Mouse (Mus musculus): ENCODE data around the gene Plcd1.

Plcd1 gene

DNA sequence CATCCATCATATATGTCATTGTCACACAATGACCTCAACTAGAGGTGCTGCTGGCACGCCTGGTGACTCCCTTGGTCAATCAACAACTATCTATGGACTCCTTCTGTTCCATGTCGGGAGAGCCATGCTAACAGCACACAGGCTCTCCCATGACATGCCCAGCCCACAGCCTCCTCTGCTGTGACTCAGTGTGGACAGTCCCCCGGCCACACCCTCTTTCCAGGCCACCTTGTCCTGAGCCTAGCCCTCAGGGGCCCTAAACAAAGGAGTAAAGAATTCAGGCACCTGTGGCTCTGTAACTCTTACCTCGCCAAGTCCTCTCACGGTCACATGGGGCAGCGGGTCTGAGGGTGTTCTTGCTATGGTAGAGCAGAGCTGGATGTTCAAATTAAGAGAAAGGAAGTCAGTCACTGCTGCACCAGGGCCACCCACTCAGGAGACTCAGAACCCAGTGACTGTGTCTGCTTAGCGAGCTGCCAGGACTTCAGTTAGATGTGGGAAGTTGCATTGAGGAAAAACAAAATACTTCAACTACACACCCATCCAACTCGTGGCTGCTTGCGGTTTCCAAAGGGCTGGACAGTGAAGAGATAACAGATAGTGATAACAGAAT lies 39.2 kb downstream of the Plcd1 start:
- DNase-seq (ENCODE audit: low read depth, low spot score), result no peak

DNA sequence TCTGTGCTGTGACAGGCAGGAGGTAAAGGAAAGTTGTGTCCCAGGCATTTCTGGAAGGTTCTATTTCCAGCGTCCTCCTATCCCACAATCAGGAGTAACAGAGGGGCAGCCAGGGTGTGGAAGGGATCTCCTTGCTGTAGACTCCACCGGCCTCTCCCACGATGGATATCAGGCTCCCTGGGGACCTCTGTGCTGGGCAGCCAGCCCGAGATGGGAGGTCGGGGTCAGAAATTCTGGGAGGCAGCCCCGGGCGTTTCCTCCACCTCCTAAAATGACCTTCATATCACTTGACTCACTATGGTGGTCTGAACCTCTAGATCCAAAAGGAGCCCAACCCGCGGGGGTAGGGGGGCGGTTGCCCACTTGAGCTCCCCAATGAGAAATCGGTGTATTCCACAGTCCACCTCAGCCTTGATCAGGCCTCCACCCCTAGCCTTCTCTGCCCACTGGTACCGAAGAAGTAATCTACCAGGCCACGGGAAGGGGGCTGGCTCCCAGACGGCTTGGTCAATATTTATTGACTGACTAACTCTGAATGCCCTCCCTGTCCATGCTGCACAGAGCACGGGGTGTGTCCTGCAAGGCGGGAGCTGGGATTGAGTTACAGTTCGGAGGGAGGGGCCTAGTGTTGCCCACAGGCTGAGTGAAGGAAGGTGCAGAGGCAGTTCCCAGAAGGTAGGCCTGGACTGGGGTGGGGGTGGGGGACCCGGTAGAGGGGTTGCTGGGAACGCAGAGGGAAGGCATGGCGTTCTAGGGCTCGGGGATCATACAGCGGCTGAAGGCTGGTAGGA lies 41.0 kb downstream of the Plcd1 start, which contains the start of gene Vill:
Vill (plus strand) TSS at position 625 of the 791 bp plus-strand sequence.
- DNase-seq (ENCODE audit: low read depth, low spot score), result peak; percentile 49

DNA sequence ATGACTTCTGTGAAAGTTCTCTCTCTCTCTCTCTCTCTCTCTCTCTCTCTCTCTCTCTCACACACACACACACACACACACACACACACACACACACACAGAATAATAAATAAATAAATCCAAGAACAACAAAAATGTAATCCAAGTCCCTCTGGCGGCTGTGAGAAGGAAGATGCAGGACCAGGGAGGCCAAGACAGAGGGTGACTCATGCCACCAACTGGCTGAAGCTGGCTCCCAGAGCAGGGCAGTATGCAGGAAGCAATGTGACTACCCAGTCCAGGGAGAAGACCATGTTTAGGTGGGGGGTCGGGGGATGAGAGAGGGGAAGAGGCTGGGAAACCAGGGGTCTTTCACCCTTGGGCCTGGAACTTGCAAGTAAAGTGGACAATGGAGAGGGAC lies 42.1 kb downstream of the Plcd1 start:
- DNase-seq (ENCODE audit: low read depth, low spot score), result no peak

DNA sequence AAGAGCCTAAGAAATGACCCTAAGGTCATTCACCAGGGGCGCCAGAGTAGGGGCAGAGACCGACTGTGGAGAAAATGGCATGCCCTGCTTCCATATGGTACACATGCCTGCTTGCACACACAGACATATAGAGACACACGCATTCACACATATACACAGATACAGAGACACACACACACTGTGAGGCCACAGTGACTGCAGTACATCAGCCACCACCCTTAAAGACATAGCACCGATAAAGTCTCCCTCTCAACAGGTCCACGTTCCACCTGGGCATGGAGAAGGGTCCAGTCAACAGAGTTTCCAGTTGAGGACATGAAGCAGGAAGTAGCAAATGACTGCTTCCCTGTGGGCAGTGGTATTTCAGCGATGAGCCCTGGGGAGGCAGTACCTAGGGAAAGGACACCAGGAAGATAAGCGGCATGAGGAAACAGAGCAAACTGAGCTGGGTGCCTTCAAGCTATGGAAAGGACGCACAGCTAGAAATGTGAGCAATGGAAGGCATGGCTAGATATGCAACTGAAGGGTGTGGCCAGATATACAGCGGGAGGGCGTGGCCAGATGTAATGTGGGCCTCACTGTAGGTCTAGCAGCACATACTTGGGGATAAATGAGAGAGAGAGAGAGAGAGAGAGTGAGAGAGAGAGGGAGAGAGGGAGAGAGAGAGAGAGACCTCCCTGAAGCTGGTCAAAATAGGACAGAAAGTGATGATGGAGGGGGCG lies 45.0 kb downstream of the Plcd1 start:
- no peak for DNase-seq (ENCODE audit: low read depth, low spot score)

DNA sequence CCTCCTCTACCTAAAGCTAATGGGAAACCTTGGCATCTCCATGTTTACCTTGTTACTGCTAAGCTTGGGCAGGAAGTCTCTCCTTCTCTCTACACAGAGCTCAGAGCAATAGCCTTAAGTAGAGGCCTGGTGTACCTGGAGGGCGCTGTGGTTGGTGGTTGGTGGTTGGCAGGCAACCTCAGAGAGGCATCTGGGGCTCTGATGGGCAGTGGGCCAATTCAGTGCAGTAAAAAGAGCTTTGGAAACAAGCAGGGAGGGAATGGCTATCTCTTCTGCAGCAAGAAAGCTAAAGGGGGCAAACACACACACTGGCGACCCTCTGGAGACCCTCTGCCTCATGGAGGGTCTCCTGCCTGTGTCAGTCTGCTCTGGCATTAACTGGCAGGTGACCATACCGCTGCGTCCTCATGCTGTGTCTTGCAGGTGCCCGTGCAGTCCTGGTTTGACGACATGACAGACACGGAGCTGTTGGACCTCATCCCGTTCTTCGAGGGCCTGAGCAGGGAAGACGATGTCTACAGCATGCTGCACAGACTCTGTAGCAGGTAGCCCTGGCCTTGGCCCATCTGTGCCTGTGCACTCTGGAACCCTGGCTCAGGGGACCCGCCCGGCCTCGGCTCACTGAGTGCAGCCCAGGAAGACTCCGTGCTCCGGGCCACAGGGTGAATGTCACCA lies 53.1 kb downstream of the Plcd1 start:
- DNase-seq (ENCODE audit: low read depth, low spot score), result no peak

DNA sequence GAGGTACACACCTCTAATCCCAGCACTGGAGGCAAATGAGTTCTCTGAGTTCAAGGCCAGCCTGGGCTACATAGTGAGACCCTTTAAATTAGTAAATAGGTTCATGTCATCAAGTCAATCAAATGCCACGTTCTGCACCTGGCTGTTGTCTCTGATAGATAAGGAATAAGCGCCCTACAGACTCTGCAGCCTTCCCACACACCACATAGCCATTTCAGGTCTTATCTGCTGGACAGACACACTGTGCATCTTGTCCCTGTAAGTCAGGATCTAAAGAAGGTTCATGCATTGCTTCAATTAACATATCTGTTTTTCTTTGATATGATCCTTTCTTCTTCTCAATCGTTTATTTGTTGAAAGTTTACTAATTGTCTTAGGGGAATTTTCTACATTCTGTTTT lies 54.7 kb downstream of the Plcd1 start:
- no peak for DNase-seq (ENCODE audit: low read depth, low spot score)

DNA sequence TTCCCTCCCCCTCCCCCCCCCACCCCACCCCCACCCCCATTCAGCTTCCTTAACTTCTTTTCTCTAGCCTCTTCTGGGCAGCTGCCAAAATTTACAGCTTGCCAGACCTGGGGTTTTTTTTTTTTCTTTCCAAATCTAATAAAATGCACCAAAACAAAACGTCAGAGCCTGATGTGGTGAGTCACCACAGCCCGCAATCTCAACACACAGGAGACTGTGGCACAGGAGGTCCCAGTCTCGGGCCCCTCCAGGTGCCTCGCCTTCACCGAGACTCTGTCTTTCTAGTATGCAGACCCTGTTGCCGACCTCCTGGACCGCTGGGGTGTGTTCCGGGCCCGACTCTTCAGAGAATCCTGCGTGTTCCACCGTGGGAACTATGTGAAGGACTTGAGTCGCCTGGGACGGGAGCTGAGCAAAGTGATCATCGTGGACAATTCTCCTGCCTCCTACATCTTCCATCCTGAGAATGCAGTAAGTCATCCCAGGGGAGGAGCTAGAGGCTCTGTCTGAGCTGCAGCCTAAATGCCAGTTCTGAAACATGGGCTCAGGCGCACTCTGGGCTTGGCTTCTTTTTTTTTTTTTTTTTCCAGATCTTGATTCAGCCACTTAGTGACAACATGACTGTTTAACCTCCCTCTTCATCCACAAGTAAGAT lies 56.1 kb downstream of the Plcd1 start:
- no peak for DNase-seq (ENCODE audit: low read depth, low spot score)

DNA sequence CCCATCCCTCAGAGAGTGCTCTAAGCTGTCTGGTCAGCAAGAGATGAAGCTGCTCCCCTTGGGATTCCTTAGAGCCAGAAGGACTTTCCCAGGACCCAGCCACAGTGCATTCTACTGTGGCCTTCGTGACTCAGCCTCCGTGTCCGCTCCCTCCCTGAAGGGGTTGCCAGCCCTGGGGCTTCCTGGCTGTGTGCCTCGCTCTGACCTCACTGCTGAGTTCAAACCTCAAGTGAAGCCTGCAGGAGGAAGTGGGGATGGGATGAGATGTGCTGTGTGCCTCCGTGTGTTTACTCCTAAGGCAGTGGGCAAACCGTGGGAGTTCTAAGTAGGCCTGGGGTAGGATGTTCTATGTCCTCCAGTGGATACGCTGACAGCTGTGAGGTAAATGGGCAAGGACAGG lies 57.5 kb downstream of the Plcd1 start:
- no peak for DNase-seq (ENCODE audit: low read depth, low spot score)

DNA sequence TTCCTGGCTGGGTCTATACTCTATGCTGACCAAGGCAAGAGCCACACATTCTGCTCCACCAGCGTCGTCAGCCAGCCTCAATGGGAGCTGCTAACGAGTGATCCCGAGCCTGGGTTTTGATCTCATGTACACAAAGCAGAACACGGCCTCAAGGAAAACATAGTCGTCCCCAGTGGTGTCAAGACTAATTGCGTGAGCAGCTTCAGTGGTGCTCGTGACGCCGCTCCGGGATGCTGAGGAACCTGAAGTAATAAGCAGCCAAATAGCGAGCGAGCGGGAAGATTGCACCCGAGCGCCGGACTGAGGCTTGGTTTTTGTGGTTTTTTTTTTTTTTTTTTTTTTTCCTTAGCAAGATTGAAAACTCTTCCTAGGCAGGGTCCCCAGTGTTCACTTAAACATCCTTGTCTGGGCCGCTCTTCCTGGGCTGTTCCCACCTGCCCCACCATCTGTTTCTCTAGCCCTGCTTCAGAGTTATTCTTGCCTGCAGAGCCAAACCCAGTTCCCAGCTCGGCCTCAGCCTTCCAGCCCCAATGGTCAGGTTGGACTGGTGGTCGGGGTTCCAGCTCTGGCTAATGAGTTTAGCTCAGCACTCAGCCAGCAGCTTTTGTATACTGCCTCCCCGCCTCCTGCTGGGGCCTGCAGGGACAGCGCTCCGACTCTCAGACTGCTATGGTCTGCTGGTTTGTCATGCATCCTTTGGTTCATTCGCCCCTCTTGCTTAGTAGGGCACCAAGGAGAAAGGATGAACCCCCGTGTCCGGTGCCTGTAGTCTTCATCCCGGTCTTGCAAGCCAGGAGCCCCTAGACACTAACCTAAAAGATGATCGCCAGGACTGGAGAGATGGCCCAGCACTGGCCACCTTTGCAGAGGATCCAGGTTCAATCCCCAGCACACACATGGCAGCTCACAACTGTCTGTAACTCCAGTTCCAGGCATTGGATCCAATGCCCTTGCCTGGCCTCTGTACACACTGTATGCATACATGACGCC lies 58.3 kb downstream of the Plcd1 start:
- DNase-seq (ENCODE audit: low read depth, low spot score), result no peak

DNA sequence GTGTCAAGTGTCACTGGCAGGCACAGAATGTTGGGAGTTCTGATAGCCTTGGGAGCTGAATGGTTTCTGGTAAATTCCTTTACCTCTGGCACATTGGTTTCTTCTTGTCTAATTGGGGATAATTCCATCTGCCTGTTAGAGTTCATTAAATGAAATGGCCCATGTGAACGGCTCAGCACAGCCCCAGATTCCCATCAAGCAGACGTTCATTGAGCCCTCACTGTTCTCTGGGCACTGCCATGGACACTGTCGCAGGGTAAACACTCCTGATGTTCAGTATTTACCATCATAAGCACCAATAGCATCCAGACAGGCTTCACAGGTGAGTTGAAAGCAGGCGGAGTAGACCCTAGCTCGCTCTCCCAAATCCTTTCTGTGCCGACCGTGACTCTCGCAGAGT lies 59.2 kb downstream of the Plcd1 start:
- no peak for DNase-seq (ENCODE audit: low read depth, low spot score)

DNA sequence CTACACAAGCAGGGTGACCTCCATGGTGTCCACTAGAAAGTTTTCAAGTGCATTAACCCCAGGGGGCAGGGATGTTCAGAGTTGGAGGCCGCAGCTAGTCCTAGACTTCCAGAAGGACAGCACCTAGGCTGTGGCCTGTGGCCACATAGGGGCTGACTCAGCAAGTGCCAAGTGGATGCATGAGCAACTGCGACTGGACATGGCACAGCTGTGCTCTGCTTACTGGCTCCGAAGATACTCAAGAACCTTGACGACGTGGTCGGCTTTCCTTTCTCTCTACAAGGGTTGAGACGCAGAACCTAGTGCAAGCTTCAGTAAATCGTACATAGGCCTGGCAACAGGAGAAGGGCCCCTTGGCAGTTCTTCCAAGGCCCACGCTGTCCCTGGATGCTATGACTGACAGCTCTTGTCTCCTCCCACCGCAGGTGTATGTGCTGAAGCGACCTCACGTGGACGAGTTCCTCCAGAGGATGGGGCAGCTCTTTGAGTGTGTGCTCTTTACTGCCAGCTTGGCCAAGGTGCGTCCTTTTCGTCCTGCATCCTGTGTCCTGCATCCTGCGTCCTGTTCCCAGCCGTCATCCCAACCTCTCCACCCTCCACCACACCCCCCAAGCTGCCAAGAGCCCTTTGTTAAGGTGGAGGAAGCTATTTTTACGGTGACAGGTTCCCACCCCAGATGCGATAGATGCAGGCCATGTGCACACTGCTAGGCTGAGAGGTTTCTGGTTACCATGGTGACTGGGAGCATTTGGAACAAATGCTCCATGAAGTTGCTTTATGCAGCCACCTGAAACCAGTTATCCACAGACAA lies 60.0 kb downstream of the Plcd1 start:
- no peak for DNase-seq (ENCODE audit: low read depth, low spot score)

DNA sequence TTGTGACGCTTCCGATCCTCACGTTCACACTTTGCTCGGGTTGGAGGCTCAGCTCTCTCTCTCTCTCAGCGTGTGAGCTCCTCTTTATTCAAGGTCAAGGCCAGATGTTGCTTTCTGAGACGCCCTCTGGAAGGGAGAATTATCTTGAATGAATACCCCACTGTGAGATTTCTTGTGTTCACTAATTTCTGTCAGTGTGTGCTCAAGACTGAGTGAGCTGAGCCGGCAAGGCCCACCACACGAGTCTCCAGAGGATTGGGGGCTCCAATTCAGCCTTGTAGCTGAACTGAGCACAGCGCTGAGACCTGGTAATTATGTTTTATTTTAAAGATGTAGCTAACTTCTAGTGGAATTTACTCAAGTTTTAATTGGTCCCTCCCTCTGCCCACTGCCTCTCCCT lies 60.8 kb downstream of the Plcd1 start:
- DNase-seq (ENCODE audit: low read depth, low spot score), result no peak

DNA sequence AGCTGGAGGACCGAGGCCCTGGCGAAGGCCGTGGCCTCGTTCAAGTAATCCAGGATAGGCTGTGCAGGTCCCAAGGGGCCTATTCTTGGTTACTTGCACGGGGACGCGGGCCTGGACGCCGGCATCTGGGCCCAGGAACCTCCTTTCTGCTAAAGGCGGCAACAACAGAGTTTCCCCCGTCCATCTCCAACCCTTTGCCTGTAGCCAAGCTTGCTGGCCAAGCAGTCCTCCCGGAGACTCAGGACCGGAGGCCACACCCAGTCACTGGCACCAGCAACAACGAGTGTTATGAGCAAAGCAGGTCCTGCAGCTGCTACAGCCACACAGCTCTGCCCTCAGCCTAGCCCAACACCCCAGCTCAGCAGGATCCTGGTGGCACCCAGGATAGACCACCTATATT lies 61.5 kb downstream of the Plcd1 start:
- no peak for DNase-seq (ENCODE audit: low read depth, low spot score)

DNA sequence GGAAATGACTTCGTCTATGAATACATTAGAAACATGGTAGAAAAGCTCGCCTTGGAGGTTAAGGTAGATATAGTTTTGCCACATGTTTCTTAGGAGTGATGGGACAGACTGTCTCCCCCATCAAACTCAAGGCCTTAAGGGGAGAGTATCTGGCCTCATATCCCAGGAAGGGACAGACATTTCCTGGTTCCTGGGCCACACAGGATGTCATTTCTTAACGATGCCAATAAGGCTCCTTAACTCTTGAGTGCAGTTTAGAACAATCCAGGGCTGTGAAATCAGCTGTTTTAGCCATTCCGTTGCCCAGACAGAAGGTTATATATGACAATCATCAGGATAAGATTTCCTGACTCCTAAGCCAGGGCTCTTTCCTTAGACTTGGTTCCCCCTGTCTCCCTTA lies 62.3 kb downstream of the Plcd1 start:
- no peak for DNase-seq (ENCODE audit: low read depth, low spot score)

DNA sequence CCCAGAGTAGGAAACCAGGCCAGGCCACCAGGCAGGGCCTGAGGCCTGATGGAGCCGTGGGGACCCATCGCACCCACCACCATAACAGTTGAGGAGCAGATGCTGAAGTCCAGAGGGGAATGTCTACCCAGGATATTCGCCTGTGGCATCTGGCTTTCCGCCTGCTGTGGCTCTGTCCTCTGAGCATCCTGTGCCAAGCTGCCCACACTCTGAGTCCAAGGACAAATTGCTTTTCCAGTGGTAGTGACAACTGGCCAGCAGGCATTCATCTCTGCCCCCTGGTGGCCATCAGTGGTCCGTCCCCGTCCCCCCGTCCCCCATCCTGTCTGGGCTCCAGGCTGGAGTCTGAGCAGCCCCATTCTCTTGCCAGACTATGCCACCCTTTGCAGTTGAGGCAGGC lies 63.7 kb downstream of the Plcd1 start:
- no peak for DNase-seq (ENCODE audit: low read depth, low spot score)

DNA sequence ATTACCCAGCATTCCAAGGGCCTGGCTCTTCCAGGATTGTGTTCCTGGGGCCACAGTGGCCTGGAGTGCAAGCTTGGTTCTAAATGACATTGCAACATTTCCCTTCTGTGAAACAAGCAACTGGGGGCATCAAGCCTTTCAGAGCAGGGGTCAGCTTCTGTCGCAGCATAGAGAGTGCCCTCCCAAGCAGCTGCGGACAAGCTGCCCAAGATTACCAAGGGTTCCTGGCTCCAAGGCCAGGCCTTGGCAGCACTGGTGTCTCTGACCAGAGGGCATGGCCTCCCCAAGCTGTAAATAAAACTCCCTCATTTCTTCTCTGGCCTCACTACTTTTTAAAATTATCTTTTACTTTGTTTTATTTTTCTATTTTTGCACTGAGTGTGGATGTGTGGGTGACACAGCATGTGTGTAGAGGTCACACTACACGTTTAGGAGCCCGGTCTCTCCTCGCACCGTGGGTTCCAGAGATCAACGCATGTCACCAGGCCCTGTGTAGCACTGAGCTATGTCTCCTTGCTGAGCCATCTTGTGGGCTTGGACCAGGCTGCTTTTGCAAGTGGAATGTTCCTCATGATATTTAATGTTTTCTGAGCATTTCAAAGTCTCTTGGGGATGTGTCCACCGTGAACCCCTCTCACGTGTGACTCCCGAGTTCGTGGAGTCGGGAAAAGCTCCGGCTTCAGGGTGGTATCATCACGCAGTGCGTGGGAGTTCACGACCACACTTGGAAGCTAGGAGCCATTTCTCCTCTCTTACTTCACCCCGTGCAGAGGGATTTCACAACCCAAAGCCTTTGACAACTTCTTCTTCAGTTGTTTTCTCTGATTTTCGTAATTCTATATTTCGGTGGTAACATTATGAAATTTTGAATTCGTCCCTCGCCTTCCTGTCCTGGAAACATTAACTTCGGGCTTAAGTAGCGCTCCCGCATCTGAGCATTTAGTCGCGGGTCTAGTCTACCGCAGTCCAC lies 64.8 kb downstream of the Plcd1 start:
- DNase-seq (ENCODE audit: low read depth, low spot score), result no peak

DNA sequence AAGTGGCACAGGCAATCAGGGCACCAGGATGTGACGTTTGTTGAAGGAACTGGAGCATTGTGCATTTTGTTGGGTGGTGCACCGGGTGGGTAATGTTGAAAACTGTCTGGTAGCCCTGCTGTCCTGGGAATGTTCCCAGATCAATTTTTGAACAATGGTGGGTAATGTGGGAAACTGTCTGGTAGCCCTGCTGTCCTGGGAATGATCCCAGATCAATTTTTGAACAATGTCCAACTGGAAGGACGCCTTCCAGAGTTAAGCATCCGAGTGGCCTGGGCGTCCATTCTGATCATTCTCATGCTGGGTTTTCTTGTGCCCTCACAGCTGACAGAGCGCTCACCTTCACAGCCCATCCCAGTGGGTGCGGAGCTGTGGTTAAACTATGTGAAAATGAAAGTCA lies 66.0 kb downstream of the Plcd1 start:
- DNase-seq (ENCODE audit: low read depth, low spot score), result no peak

DNA sequence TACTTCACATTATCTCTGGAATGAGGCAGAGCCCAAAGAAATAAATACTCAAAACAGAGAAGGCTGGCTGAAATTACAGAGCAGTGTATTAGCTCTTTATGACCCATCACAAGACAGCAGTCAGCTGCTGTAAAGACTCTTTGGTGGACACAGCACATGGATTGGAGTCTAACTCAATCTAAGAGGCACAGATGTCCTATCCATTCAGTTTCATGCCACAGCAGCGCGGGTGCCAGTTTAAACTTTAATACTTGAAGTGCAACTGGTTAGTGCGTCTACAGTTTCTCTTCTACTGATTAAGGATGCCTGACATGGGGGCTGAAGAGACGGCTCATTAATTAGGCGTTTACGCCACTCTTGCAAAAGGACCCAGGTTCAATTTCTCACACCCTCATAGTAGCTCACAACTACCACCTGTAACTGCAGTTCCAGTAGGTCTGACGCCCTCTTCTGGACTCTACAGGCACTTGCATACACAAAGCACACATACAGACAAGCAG lies 67.4 kb downstream of the Plcd1 start:
- DNase-seq (ENCODE audit: low read depth, low spot score), result no peak
